Mouse (Mus musculus) liver, postnatal 0 days (tissue): ENCODE measurements around the gene Glt8d2.

ENCODE experiments used
- CTCF ChIP-seq: sonication (generic); IDR thresholded peaks from 2 replicates; pipeline ENCODE4 v1.5.1; 2016; ENCODE audit warnings: antibody characterized with exemption, low read depth
- EP300 ChIP-seq: IDR thresholded peaks from 2 replicates; pipeline ENCODE4 v1.6.1; 2016; ENCODE audit warnings: antibody characterized with exemption, low read depth, mild to moderate bottlenecking

GRCm38 (mm10) chr10:82695956-82696355 lies 5.5 kb upstream of the Glt8d2 start, which contains the start of gene Hcfc2:
- TF ChIP-seq EP300 = no peak
- TF ChIP-seq CTCF = no peak
